Mouse (Mus musculus) stomach, postnatal 0 days (tissue): ENCODE measurements around the gene Csnk2a1.

ENCODE experiments used
- CTCF ChIP-seq: IDR thresholded peaks from 2 replicates; pipeline ENCODE4 v1.5.1; 2016; ENCODE audit warnings: antibody characterized with exemption, low read depth, mild to moderate bottlenecking, moderate library complexity
- EP300 ChIP-seq: optimal IDR thresholded peaks from 2 replicates; pipeline ENCODE3; 2016; ENCODE audit warnings: antibody characterized with exemption

DNA sequence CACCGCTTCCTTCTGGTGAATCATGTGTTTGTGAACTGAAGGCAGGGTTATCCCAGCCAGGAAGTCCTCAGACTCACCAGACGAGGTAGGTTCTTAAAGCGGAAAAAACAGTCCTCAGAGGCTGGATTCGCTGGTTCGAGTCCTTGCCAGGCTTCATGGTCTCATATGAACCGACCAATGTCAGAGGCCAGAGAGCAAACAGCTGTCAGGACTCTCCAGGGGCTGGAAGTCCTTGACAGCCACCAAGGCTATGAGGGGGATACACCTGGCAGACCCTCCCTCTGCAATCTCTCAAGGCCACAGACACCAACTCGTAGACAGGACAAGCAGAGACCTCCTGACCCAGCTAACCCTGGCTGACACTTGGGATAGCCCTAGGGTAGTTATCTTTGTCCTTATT, 37.4 kb upstream of the Csnk2a1 start:
- no peak for TF ChIP-seq CTCF
- no peak for TF ChIP-seq EP300
